Mouse (Mus musculus): ENCODE results near the gene Rbm6.
A peak's percentile ranks its signal among the peaks of the same experiment; 100 is the strongest.

The Rbm6 gene

DNA sequence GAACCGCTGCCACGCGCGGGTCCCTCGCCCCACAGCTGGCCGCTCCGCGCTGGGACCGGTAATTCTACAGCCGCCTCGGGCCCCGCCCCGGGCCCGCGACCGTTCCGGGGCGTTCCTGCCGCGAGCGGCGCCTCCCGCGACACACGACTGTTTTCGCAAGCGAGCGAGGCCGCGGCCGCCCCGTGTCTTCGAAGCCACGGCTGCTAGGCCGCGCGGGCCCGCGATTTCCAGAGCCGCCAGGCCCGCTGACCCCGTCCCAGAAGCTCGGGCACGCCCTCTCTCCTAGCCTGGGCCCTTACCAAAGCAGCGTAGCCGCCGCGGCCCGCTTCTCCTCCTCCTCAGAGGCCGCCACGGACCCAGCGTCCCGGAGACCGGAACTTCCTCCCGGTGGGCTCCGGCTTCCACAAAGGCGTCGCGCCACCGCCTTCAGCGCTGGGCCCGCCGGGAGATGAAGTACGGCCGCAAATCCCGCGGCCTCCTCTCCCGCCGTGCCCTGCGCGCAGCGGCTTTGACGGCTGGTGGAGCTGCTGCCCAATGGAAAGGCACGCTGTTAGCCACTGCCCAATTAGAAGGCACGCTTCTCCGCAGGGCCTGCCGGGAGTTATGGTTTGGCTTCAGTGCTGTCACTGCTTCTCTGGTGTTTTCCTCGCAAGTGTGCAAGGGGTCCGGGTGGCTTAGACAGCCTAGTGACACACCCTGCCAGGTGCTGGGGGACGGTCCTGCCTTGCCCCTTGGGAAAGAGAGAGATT is 513 bp downstream of the Rbm6 start:
- DNase-seq, result peak; percentile 95 to 97

DNA sequence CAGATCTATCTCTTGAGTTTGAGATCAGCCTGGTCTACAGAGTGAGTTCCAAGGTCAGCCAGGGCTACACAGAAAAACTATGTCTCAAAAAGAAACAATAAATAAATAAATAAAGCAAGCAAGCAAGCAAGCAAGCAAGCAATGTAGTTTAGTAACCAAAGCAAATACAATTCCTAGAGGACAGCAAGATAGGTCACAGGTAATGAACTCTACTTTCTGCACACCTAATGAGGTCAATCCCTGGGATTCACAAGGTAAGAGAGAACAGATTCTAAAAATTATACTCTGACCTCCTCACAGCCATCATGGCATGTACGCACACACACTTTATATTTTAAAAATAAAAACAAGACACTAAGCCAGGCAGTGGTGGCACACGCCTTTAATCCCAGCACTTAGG is 7.0 kb downstream of the Rbm6 start:
- DNase-seq, result no peak

DNA sequence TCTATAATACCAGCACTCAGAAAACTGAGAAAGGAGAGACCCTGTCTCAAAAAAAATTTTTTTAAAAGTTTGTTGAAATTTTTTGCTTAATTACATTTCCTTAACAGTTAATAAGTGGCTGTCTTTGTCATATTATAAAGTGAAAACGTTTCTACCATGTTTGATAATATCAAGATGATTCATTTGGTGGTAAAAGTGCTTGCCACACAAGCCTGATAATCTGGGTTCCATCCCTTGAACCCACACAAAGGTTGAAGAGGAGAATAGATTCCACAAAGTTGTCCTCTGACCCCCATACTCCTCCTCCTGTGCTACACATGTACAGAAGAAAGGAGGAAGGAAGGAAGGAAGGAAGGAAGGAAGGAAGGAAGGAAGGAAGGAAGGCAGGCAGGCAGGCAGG is 8.5 kb downstream of the Rbm6 start:
- DNase-seq, result no peak

DNA sequence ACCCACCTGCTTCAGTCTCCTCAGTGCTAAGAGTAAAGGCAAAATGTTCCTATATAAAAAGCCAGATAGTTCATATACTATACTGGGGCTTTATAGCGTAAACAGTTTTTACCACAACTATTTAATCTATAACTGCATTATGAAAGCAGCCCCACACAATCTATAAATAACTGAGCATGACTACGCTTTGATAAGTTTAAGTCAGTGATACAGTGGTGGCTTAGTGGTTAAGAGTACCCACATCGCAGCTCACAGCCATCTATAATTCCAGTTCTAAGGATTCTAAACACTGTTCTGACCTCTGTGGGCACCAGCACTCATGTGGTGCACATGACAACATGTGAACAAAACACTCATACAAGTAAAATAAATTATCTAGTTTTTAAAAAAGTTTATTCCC is 14.7 kb downstream of the Rbm6 start:
- no peak for DNase-seq

- no peak for DNase-seq
Observed at GRCm38 (mm10) chr9:107848922-107849321, 24.1 kb downstream of the Rbm6 start.

GRCm38 (mm10) chr9:107842709-107843108 is 30.3 kb downstream of the Rbm6 start:
- no peak for DNase-seq

- DNase-seq, result no peak
Observed at GRCm38 (mm10) chr9:107838869-107839268, 34.2 kb downstream of the Rbm6 start.

DNA sequence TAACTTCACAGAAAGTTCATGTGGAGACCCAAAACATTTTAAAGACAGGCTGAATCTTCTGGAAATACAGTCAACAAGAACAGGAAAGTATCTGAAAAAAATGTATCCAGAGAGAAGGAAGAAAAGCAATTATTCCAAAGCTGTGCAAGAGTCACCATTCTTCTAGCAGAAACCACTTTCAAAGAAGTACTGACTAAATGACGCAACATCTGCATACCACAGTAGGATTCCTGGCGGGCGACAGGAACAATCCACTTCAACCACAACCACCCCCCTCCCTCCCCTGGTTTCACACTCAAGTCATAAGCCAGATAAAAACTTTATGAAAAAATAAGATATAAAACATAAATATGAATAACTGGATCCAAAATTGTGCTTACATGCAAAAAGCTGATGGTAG is 39.2 kb downstream of the Rbm6 start:
- DNase-seq, result no peak

DNA sequence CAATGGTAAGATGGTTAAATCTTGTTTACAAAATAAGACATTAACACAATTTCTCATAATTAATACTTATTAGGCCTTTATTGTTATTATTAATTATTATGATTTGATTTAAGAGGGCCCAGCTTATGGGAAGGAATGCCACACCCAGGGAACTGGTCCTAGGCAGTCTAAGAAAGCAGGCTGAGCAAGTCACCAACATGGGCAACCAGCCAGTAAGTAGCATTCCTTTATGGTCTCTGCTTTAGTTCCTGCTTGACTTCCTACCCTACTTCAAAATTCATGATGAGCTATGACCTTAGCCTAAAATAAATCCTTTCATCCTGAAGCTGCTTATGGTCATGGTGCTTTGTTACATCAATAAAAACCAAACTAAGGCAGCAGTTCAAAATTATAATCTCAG is 41.3 kb downstream of the Rbm6 start:
- DNase-seq, result no peak

- no peak for DNase-seq
Observed at GRCm38 (mm10) chr9:107812132-107812531, 60.9 kb downstream of the Rbm6 start.

GRCm38 (mm10) chr9:107810985-107811384 is 62.1 kb downstream of the Rbm6 start:
- no peak for DNase-seq

- no peak for DNase-seq
Observed at GRCm38 (mm10) chr9:107791714-107792113, 81.3 kb downstream of the Rbm6 start.

GRCm38 (mm10) chr9:107782536-107783203 is 90.4 kb downstream of the Rbm6 start:
- DNase-seq, result no peak

DNA sequence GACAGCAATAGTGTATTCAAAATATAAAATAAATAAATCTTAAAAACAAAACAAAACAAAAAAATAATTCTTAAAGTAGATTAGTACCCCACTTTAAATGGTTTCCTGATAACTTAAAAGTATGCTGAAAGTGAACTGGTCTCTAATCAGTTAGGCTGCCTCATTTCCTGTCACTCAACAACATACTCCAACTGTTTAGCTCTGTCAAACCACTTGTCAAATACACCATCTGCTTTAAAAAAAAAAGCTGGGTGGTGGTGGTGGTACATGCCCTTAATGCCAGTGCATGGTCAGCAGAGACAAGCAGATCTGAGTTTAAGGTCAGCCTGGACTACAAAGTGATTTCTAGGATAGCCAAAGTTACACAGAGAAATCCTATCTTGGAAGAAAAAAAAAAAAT is 96.2 kb downstream of the Rbm6 start:
- DNase-seq, result no peak

- DNase-seq, result no peak
Observed at GRCm38 (mm10) chr9:107774411-107774810, 98.6 kb downstream of the Rbm6 start.

- peak in 1 of 2 experiments; percentile 4 for DNase-seq
Observed at GRCm38 (mm10) chr9:107771782-107772181, 101.3 kb downstream of the Rbm6 start.

DNA sequence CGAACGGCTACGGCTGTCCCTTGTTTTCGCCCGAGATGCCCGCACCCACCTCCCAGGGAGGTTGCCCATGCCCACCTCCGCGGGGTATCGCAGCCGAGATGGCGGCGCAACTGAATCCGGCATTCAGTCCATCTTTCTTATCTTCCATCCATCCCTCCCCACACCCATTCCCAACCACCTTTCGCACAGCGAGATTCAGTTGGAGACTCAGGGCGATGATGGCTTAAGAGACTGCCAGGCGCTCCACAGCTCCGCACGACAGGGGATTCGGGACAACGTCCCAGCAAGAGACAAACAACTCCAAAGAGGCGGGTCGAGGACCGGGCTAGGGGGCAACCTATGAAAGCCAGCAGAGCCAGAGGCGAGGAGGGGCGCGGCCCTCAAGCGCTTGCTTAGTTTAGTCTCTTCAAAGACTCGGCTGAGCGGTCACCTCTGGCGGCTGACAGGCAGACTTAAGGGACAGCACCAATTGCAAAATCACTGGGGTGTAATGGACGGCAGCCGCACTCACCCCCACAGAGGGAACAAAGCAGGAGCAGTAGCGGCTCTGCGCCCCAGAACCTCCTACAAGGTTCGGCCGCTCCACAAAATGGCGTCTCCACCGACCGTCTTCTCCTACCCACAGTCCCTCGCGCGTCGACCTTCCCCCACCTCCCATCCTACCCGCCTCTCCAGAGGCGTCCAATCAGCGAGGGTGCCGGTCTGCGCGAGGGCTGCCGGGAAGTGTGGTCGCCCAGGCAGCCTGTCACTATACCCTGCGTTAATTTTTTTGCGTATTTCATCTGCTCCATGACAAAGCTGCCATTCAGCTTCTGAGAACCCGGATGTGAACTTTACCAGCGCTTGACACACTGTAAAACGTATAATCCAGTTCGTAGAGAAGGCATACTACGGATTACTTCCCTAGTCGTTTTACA is 102.4 kb downstream of the Rbm6 start, which contains the start of gene Rbm5:
Gene Rbm5 (minus strand): TSS at position 623 of the 917 bp plus-strand sequence.
- DNase-seq, result peak; percentile 95 to 97

DNA sequence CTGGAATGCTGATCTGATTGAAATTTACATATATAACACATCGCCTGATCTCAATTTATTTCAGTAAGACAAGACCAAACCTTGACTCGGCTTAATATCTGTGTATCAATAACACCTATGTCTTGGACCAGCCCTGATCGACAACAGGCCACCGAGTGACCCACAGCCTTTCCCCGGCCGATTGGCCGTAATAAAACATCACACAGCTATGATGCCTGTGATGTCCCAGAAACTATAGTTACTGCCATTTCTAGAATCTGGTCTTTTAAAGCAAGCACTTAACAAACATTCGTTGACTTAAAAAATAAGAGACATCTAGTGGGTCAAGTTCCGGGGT is 103.0 kb downstream of the Rbm6 start:
- DNase-seq, result no peak

DNA sequence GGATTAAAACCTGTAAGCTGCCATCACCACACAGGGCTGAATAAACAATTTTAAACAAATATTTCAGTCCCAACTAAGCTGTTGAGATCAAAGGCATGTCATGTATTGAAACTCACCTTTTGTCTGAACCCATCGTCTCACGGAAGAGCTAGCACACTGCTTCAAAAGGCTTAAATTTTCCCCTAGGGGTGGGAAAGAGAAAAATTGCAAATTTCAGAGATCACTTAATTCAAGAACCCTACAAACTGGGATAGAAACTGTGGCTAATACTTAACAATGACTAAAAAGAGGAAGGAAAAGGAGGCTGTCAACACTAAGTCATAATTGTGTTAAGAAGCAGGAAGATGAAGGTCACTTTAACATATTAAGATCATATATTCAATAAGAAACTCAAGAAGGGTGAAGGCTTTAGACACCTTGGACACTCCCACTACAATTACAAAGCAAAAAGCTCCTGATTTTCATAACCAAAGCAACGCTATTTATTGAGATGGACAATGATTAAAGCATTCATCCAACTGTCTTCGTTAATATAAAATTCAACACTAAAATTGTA is 103.5 kb downstream of the Rbm6 start:
- no peak for DNase-seq

DNA sequence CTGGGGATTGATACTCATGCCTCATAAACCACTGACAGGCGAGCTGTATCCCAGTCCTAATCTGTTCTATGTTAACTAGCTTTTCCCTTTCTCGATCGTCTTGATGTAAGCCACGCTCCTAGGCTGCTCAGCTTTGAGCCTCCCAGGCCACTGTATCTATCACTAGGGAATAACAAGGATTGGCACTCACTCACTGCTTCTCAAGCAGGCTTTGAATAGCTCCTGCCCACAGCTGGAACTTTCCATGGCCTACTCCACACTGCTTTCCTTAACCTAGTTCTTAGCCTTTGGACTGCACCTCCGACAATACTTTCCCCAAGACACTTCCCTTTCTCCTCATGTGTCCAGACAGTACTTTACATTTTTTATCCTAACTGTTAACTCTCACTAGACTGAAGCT is 104.2 kb downstream of the Rbm6 start:
- DNase-seq, result peak; percentile 7 to 11

DNA sequence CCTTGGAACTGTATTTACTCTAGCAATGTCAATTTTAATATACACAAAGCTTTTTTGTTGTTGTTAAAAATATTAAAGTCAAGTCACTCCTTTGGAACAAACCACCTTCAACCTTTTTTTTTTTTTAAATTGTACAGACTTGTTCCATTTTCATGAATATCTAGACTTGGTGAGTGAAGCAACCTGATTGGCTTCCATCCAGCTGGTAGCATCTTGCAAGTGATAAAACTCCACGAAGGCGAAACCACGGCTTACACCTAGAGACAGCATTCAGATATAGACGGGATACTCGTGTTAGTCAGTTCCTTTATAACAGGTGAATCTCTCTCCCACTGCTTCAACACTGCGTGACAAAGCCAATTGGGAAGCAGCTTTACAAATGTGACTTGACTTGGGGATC is 113.4 kb downstream of the Rbm6 start:
- DNase-seq, result no peak

GRCm38 (mm10) chr9:107750378-107750777 is 122.7 kb downstream of the Rbm6 start:
- no peak for DNase-seq

DNA sequence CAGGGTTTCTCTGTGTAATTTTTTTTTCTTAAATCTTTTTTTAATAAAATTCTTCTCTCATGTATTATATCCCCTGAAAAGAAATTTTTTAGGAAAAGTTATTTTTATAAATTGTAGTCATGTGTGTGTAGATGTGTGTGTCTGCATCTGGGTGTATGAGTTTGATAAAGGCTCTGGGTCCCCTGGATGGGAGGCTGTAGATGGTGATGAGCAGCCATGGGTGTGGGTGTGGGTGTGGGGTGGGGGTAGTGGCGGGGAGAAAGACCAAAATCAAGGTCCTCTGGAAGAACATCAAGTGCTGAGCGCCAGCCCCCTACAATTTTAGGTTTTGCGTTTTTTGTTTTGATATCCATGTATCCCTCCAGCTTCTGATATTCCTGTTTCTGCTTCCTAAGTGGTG is 125.0 kb downstream of the Rbm6 start:
- DNase-seq, result no peak

Measured in cerebellum, postnatal 10 days (tissue).